Mouse (Mus musculus) MEL (cell line): ENCODE data around the gene Sms.

ENCODE experiments used
- CTCF ChIP-seq, 3 experiments: IDR thresholded peaks in 2 of 3; conservative IDR thresholded peaks in 1 of 3; 2 replicates each; pipeline ENCODE4 v1.5.1; 2011 to 2012; ENCODE audit warnings: low read length in 3 of 3, low read depth in 2 of 3, mild to moderate bottlenecking in 2 of 3, improper control_type of control experiment in 1 of 3, inconsistent platforms in 1 of 3, mixed read lengths in 1 of 3, moderate library complexity in 1 of 3; ENCODE audit not compliant: control insufficient read depth in 1 of 3, insufficient read depth in 1 of 3, poor library complexity in 1 of 3, severe bottlenecking in 1 of 3
- EP300 ChIP-seq, 2 experiments: IDR thresholded peaks; 2 replicates each; pipeline ENCODE4 v1.6.1; 2011; ENCODE audit warnings: improper control_type of control experiment in 2 of 2, low read length in 2 of 2, low read depth in 1 of 2, mild to moderate bottlenecking in 1 of 2
- GATA1 ChIP-seq: IDR thresholded peaks from 2 replicates; pipeline ENCODE4 v1.6.1; 2011; ENCODE audit warnings: low read depth, low read length, improper control_type of control experiment
- MAFK ChIP-seq: IDR thresholded peaks from 2 replicates; pipeline ENCODE4 v1.6.1; 2011; ENCODE audit warnings: low read depth, mild to moderate bottlenecking, low read length, improper control_type of control experiment, borderline replicate concordance
- MAX ChIP-seq: IDR thresholded peaks from 2 replicates; pipeline ENCODE4 v1.6.1; 2011; ENCODE audit warnings: low read length, improper control_type of control experiment
- MAZ ChIP-seq: IDR thresholded peaks from 2 replicates; pipeline ENCODE4 v1.6.1; 2012; ENCODE audit warnings: low read depth, mild to moderate bottlenecking, inconsistent platforms, low read length, improper control_type of control experiment
- NRF1 ChIP-seq: IDR thresholded peaks from 2 replicates; pipeline ENCODE4 v1.6.1; 2014; ENCODE audit warnings: low read depth, mild to moderate bottlenecking, inconsistent platforms, low read length, improper control_type of control experiment, moderate library complexity; ENCODE audit not compliant: poor library complexity, insufficient read depth, severe bottlenecking
- POLR2A ChIP-seq, 2 experiments: IDR thresholded peaks; 2 replicates each; pipeline ENCODE4 v1.6.1; 2011 to 2012; ENCODE audit warnings: low read length in 2 of 2, mild to moderate bottlenecking in 2 of 2, control low read depth in 1 of 2, improper control_type of control experiment in 1 of 2, low read depth in 1 of 2, moderate library complexity in 1 of 2; ENCODE audit not compliant: control insufficient read depth in 1 of 2, insufficient read depth in 1 of 2, poor library complexity in 1 of 2
- POLR2AphosphoS2 ChIP-seq: IDR thresholded peaks from 2 replicates; pipeline ENCODE4 v1.6.1; 2011; ENCODE audit warnings: low read length, improper control_type of control experiment
- SIN3A ChIP-seq: IDR thresholded peaks from 2 replicates; pipeline ENCODE4 v1.6.1; 2012; ENCODE audit warnings: low read length, improper control_type of control experiment, inconsistent platforms
- TBP ChIP-seq: IDR thresholded peaks from 2 replicates; pipeline ENCODE4 v1.8.0; 2011; ENCODE audit warnings: low read depth, low read length, improper control_type of control experiment
- TCF12 ChIP-seq: IDR thresholded peaks from 2 replicates; pipeline ENCODE4 v1.6.1; 2014; ENCODE audit warnings: low read depth, mild to moderate bottlenecking, inconsistent platforms, low read length, improper control_type of control experiment, moderate library complexity
- UBTF ChIP-seq: IDR thresholded peaks from 2 replicates; pipeline ENCODE4 v1.6.1; 2012; ENCODE audit warnings: low read depth, mild to moderate bottlenecking, inconsistent platforms, low read length, improper control_type of control experiment, moderate library complexity, borderline replicate concordance; ENCODE audit not compliant: insufficient read depth

DNA sequence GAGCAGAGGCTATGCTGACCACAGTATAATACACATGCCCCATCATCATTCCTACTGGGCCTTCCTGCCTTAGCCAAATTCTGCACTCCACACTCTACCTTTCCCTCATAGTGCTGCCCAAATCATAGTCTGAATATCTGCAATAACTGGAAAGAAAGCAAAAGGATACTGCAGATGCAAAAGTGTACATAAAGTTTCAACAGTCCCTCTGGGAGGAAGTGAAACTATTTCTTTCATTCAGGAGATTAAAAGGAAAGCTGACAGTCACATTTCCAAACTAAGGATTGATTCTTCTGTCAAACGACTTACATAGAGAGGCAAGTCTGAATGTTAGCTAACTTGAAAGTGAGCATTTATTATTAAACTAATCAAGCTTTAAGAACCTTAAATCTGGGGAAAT lies 26.1 kb downstream of the Sms start:
- TF ChIP-seq CTCF (IDR thresholded peaks at IDR 0.05 in 2 of 3, conservative IDR thresholded peaks at IDR 0.05 in 1 of 3; ENCODE audit: control insufficient read depth in 1 of 3, insufficient read depth in 1 of 3, low read depth in 2 of 3, low read length in 3 of 3, poor library complexity in 1 of 3, severe bottlenecking in 1 of 3) (no peak), MAX (no peak), TCF12 (no peak), GATA1 (no peak), EP300 (IDR thresholded peaks at IDR 0.05; ENCODE audit: low read depth in 1 of 2, low read length in 2 of 2) (no peak), MAZ (no peak), POLR2A (IDR thresholded peaks at IDR 0.05; ENCODE audit: control insufficient read depth in 1 of 2, insufficient read depth in 1 of 2, low read depth in 1 of 2, low read length in 2 of 2, poor library complexity in 1 of 2) (no peak), MAFK (no peak), NRF1 (no peak), POLR2AphosphoS2 (no peak), TBP (no peak), UBTF (no peak), SIN3A (no peak)
